Mouse (Mus musculus) neural tube, embryonic 14.5 days (tissue): ENCODE measurements around the gene Nsun5. TPM values are rescaled to one million over a fixed set of nuclear protein-coding genes. Genes with fewer than 3 reads are reported as not detected.

Source experiments
- ATAC-seq: fragments of 200-750 bp; cut with Nextera tagmentation; 2 replicates; pipeline ENCODE4 v1.8.0; 2017; ENCODE audit warnings: low read depth, mild to moderate bottlenecking, moderate TSS enrichment, moderate library complexity
- H3K27ac ChIP-seq: fragments of 300-500 bp; sonication (generic); 2 replicates; pipeline ENCODE4 v1.5.1; 2014; ENCODE audit warnings: low read depth, mild to moderate bottlenecking, control low read depth, low read length, moderate library complexity, mixed read lengths
- H3K27me3 ChIP-seq: fragments of 300-500 bp; sonication (generic); 2 replicates; pipeline ENCODE4 v1.6.1; 2014; ENCODE audit warnings: low read length; ENCODE audit not compliant: control insufficient read depth, insufficient read depth
- H3K36me3 ChIP-seq: fragments of 300-500 bp; sonication (generic); 2 replicates; pipeline ENCODE4 v1.6.1; 2014; ENCODE audit warnings: low read length, mixed read lengths; ENCODE audit not compliant: control insufficient read depth, insufficient read depth
- H3K4me1 ChIP-seq: fragments of 300-500 bp; sonication (generic); 2 replicates; pipeline ENCODE4 v1.6.1; 2014; ENCODE audit warnings: low read length; ENCODE audit not compliant: control insufficient read depth, insufficient read depth
- H3K4me2 ChIP-seq: fragments of 300-500 bp; sonication (generic); 2 replicates; pipeline ENCODE4 v1.6.1; 2014; ENCODE audit warnings: mild to moderate bottlenecking, low read depth, low read length, control low read depth
- H3K4me3 ChIP-seq: fragments of 300-500 bp; sonication (generic); 2 replicates; pipeline ENCODE4 v1.5.1; 2014; ENCODE audit warnings: low read depth, low read length, control low read depth, mixed read lengths
- H3K9ac ChIP-seq: fragments of 300-500 bp; sonication (generic); replicated peaks from 2 replicates; pipeline ENCODE4 v1.6.1; 2014; ENCODE audit warnings: low read depth, mild to moderate bottlenecking, control low read depth, low read length, mixed read lengths
- H3K9me3 ChIP-seq: fragments of 300-500 bp; sonication (generic); 2 replicates; pipeline ENCODE4 v1.6.1; 2016; ENCODE audit warnings: low read length; ENCODE audit not compliant: control insufficient read depth
- WGBS: fragments of 180-500 bp; shearing (Covaris S2); extraction: QIAGEN DNeasy Blood & Tissue Kit; methylation state at CpG from one replicate; pipeline ENCODE4 v1.1.7; 2014; 5-methylcytosine and 5-hydroxymethylcytosine counted together
- polyA plus RNA-seq: library from polyadenylated mRNA; unstranded; fragments of >200 nt; fragmentation: Nextera tagmentation; extraction: Ambion mirVana; gene quantifications from 2 replicates; pipeline ENCODE4 v1.2.1, GENCODE M21; 2014

Gene Nsun5
- polyA plus RNA-seq = 22.8 and 23.0 TPM in 2 replicates

- under 1% methylated on average over 63 of the region's 64 CpGs for whole genome bisulfite sequencing
- Histone ChIP-seq H3K4me1 (peaks cover 8% of the 10 kb centered on the region), H3K27me3 (peaks cover 3% of the 10 kb centered on the region; the same call in 1 of the 2 replicates), H3K27ac (peak within 1 kb of the TSS; percentile 52), H3K4me3 (peak within 1 kb of the TSS; percentile 87), H3K9ac (peak within 1 kb of the TSS; percentile 83), H3K36me3 (peaks cover 17% of the 10 kb centered on the region; the same call in 1 of the 2 replicates), H3K4me2 (peak within 1 kb of the TSS; percentile 82), H3K9me3 (no peaks in the 10 kb centered on the region)
- peak; percentile 73 for ATAC-seq
Observed at GRCm38 (mm10) chr5:135369787-135370654, at the start of gene Nsun5. Gene Nsun5, plus strand, starts transcription at chr5:135369953.

GRCm38 (mm10) chr5:135322197-135322596 lies 47.6 kb upstream of the Nsun5 start:
- ATAC-seq = no peak
- H3K4me3 ChIP-seq = no peak overlapping the region
- no peaks in the 10 kb centered on the region for H3K27me3 ChIP-seq
- H3K27ac ChIP-seq = no peak overlapping the region
- H3K4me1 ChIP-seq = no peaks in the 10 kb centered on the region
- H3K9me3 ChIP-seq = no peaks in the 10 kb centered on the region
- H3K4me2 ChIP-seq = no peak overlapping the region
- 91% methylated on average over 1 of the region's 1 CpGs for WGBS
- H3K9ac ChIP-seq = no peak overlapping the region
- H3K36me3 ChIP-seq = no peaks in the 10 kb centered on the region

GRCm38 (mm10) chr5:135326121-135326659 lies 43.6 kb upstream of the Nsun5 start:
- Histone ChIP-seq H3K27ac (no peak overlapping the region), H3K4me2 (no peak overlapping the region), H3K36me3 (no peaks in the 10 kb centered on the region), H3K4me3 (no peak overlapping the region), H3K27me3 (no peaks in the 10 kb centered on the region), H3K4me1 (no peaks in the 10 kb centered on the region), H3K9ac (no peak overlapping the region), H3K9me3 (no peaks in the 10 kb centered on the region)
- WGBS = 13% methylated on average over 3 of the region's 3 CpGs
- ATAC-seq = no peak

- no peak for ATAC-seq
- H3K4me1 ChIP-seq = no peaks in the 10 kb centered on the region
- no peak overlapping the region for H3K4me2 ChIP-seq
- H3K9ac ChIP-seq = no peak overlapping the region
- no peaks in the 10 kb centered on the region for H3K27me3 ChIP-seq
- WGBS = 80% methylated on average over 4 of the region's 4 CpGs
- H3K27ac ChIP-seq = no peak overlapping the region
- H3K36me3 ChIP-seq = no peaks in the 10 kb centered on the region
- no peaks in the 10 kb centered on the region for H3K9me3 ChIP-seq
- H3K4me3 ChIP-seq = no peak overlapping the region
Observed at GRCm38 (mm10) chr5:135329471-135329870, 40.3 kb upstream of the Nsun5 start.

GRCm38 (mm10) chr5:135330201-135330600 lies 39.6 kb upstream of the Nsun5 start:
- no peak overlapping the region for H3K27ac ChIP-seq
- H3K4me3 ChIP-seq = no peak overlapping the region
- H3K9me3 ChIP-seq = no peaks in the 10 kb centered on the region
- no peak overlapping the region for H3K9ac ChIP-seq
- WGBS = 92% methylated on average over 5 of the region's 5 CpGs
- ATAC-seq = no peak
- H3K4me2 ChIP-seq = no peak overlapping the region
- no peaks in the 10 kb centered on the region for H3K36me3 ChIP-seq
- no peaks in the 10 kb centered on the region for H3K4me1 ChIP-seq
- no peaks in the 10 kb centered on the region for H3K27me3 ChIP-seq

- no peaks in the 10 kb centered on the region for H3K36me3 ChIP-seq
- no peak overlapping the region for H3K4me2 ChIP-seq
- ATAC-seq = no peak
Observed at GRCm38 (mm10) chr5:135331161-135331560, 38.6 kb upstream of the Nsun5 start.

GRCm38 (mm10) chr5:135337575-135337974 lies 32.2 kb upstream of the Nsun5 start:
- Histone ChIP-seq H3K4me3 (no peak overlapping the region), H3K4me1 (no peaks in the 10 kb centered on the region), H3K36me3 (no peaks in the 10 kb centered on the region), H3K27ac (no peak overlapping the region), H3K27me3 (no peaks in the 10 kb centered on the region), H3K9me3 (no peaks in the 10 kb centered on the region), H3K9ac (no peak overlapping the region), H3K4me2 (no peak overlapping the region)
- 61% methylated on average over 3 of the region's 3 CpGs for WGBS
- ATAC-seq = no peak

More at GRCm38 (mm10) chr5:135331161-135331560, 38.6 kb upstream of the Nsun5 start:
- H3K9ac ChIP-seq = no peak overlapping the region
- H3K27ac ChIP-seq = no peak overlapping the region
- H3K27me3 ChIP-seq = no peaks in the 10 kb centered on the region
- H3K9me3 ChIP-seq = no peaks in the 10 kb centered on the region
- H3K4me1 ChIP-seq = no peaks in the 10 kb centered on the region
- no peak overlapping the region for H3K4me3 ChIP-seq
- 89% methylated on average over 6 of the region's 6 CpGs for WGBS

- H3K27ac ChIP-seq = no peak overlapping the region
- ATAC-seq = no peak
- no peaks in the 10 kb centered on the region for H3K27me3 ChIP-seq
- no peaks in the 10 kb centered on the region for H3K4me1 ChIP-seq
- no peaks in the 10 kb centered on the region for H3K36me3 ChIP-seq
- WGBS = 78% methylated on average over 7 of the region's 7 CpGs
- H3K4me3 ChIP-seq = no peak overlapping the region
- H3K4me2 ChIP-seq = no peak overlapping the region
- no peaks in the 10 kb centered on the region; the same call in 1 of the 2 replicates for H3K9me3 ChIP-seq
- no peak overlapping the region for H3K9ac ChIP-seq
Observed at GRCm38 (mm10) chr5:135345989-135346388, 23.8 kb upstream of the Nsun5 start.

- Histone ChIP-seq H3K4me1 (no peaks in the 10 kb centered on the region), H3K9me3 (no peaks in the 10 kb centered on the region; the same call in 1 of the 2 replicates), H3K4me3 (no peak overlapping the region), H3K27me3 (no peaks in the 10 kb centered on the region), H3K9ac (no peak overlapping the region), H3K27ac (no peak overlapping the region), H3K36me3 (no peaks in the 10 kb centered on the region), H3K4me2 (no peak overlapping the region)
- ATAC-seq = no peak
- WGBS = 15% methylated on average over 1 of the region's 1 CpGs
Observed at GRCm38 (mm10) chr5:135346430-135346829, 23.3 kb upstream of the Nsun5 start.
